Mouse (Mus musculus) A20 (cell line): ENCODE measurements around the gene Atrn.
"Not testable (repeated sequence)": the region's sequence is repeated elsewhere in the genome, so short reads cannot be mapped to it uniquely, and the experiment has no call there.

Experiments used
- DNase-seq: peaks from one replicate; pipeline ENCODE4 v3.0.0-alpha.2; 2011; ENCODE audit warnings: low read depth, low spot score

Gene Atrn

GRCm38 (mm10) chr2:130958906-130959305 lies 52.6 kb downstream of the Atrn start:
- no peak for DNase-seq

GRCm38 (mm10) chr2:130961851-130962250 lies 55.6 kb downstream of the Atrn start:
- peak; percentile 38 for DNase-seq

- no peak for DNase-seq
Observed at GRCm38 (mm10) chr2:130965042-130965441, 58.7 kb downstream of the Atrn start.

GRCm38 (mm10) chr2:130971030-130971429 lies 64.7 kb downstream of the Atrn start:
- DNase-seq = no peak

- no peak for DNase-seq
Observed at GRCm38 (mm10) chr2:130972386-130972785, 66.1 kb downstream of the Atrn start.

GRCm38 (mm10) chr2:130974928-130975327 lies 68.6 kb downstream of the Atrn start:
- no peak for DNase-seq

GRCm38 (mm10) chr2:130977589-130977988 lies 71.3 kb downstream of the Atrn start:
- DNase-seq = no peak

GRCm38 (mm10) chr2:130978058-130978847 lies 72.0 kb downstream of the Atrn start:
- DNase-seq = no peak

GRCm38 (mm10) chr2:130979138-130979537 lies 72.8 kb downstream of the Atrn start:
- DNase-seq = no peak

GRCm38 (mm10) chr2:130992818-130993217 lies 86.5 kb downstream of the Atrn start:
- no peak for DNase-seq

GRCm38 (mm10) chr2:131009123-131009522 lies 102.8 kb downstream of the Atrn start:
- no peak for DNase-seq

GRCm38 (mm10) chr2:131010566-131010965 lies 104.3 kb downstream of the Atrn start:
- no peak for DNase-seq

- no peak for DNase-seq
Observed at GRCm38 (mm10) chr2:131025230-131025629, 118.9 kb downstream of the Atrn start.

- DNase-seq = no peak
Observed at GRCm38 (mm10) chr2:131026941-131027340, 120.6 kb downstream of the Atrn start.

- peak; percentile 16 for DNase-seq
Observed at GRCm38 (mm10) chr2:131029065-131029935, 123.0 kb downstream of the Atrn start.

- DNase-seq = no peak
Observed at GRCm38 (mm10) chr2:131030561-131030960, 124.3 kb downstream of the Atrn start.

- DNase-seq = no peak
Observed at GRCm38 (mm10) chr2:131030998-131031397, 124.7 kb downstream of the Atrn start.

- DNase-seq = not testable (repeated sequence)
Observed at GRCm38 (mm10) chr2:131031406-131031805, 125.1 kb downstream of the Atrn start.

GRCm38 (mm10) chr2:131036343-131036742 lies 130.0 kb downstream of the Atrn start:
- no peak for DNase-seq

- peak; percentile 22 for DNase-seq
Observed at GRCm38 (mm10) chr2:131036757-131037156, 130.5 kb downstream of the Atrn start.

- peak; percentile 82 for DNase-seq
Observed at GRCm38 (mm10) chr2:131037226-131037990, 131.1 kb downstream of the Atrn start.

- no peak for DNase-seq
Observed at GRCm38 (mm10) chr2:131038197-131038596, 131.9 kb downstream of the Atrn start.
